Comparison of ENCODE assay signal across 22 mouse cellular contexts in the genomic region with DNA sequence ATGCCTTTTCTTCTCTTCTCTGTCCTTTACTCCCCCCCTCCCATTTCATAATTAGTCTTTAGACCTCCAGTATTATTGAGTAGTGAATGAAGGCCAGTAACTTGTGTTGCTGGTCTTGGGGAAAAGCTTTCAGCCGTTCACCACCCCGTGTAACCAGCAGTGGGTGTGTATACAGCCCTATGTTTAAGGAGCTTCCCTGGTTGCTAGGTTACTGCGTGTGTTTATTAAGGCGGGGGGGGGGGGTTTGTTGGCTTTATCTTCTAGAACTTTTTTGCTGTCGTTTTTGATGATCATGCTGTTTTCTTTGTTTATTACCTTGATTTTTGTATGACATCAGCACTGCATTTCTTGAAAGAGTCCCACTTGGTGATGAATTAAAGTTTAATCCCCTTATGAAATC.
"Had no signal": no experiment of that assay in that cellular context is flagged by ENCODE, and none has a peak within 500 bp of the region (broad histone marks: within the 10 kb centered on the region; RNA-seq: fewer than 3 reads in every experiment).

No protein-coding gene starts in this region.

- H3K27me3 ChIP-seq: kidney, embryonic 15.5 days; limb, embryonic 12.5 days; limb, embryonic 15.5 days; liver, embryonic 12.5 days; liver, embryonic 15.5 days; lung, embryonic 15.5 days; megakaryocyte, embryonic 14.5 days; midbrain, embryonic 13.5 days; neural tube, embryonic 13.5 days had no signal

- H3K9ac ChIP-seq: kidney, embryonic 15.5 days; limb, embryonic 12.5 days; limb, embryonic 15.5 days; liver, embryonic 12.5 days; liver, embryonic 15.5 days; lung, embryonic 15.5 days; midbrain, embryonic 13.5 days; neural tube, embryonic 13.5 days had no signal

- ATAC-seq: liver, embryonic 12.5 days; midbrain, embryonic 13.5 days; midbrain, embryonic 16.5 days had no signal

- H3K4me2 ChIP-seq: kidney, embryonic 15.5 days; limb, embryonic 12.5 days; limb, embryonic 15.5 days; liver, embryonic 12.5 days; liver, embryonic 15.5 days; lung, embryonic 15.5 days; midbrain, embryonic 13.5 days; neural tube, embryonic 13.5 days had no signal

- H3K27ac ChIP-seq: left cerebral cortex, adult 2 months; limb, embryonic 12.5 days; limb, embryonic 15.5 days; liver, embryonic 12.5 days; liver, embryonic 15.5 days; lung, embryonic 15.5 days; midbrain, embryonic 10.5 days; midbrain, embryonic 13.5 days; neural tube, embryonic 13.5 days had no signal

- H3K9me3 ChIP-seq: kidney, embryonic 15.5 days; limb, embryonic 12.5 days; limb, embryonic 15.5 days; liver, embryonic 12.5 days; liver, embryonic 15.5 days; lung, embryonic 15.5 days; megakaryocyte, embryonic 14.5 days; midbrain, embryonic 10.5 days; midbrain, embryonic 13.5 days; neural tube, embryonic 13.5 days had no signal

- DNase-seq: kidney, postnatal 10 days; kidney, postnatal 36 days; layer of hippocampus, postnatal 36 days; left cerebral cortex, postnatal 4 days; lung, adult 18-20 months; lung, postnatal 10 days; lung, postnatal 36 days; retina, postnatal 1 day; thymus, postnatal 25 days had no signal

- H3K4me1 ChIP-seq: liver, embryonic 15.5 days had no signal

- H3K4me3 ChIP-seq: kidney, embryonic 15.5 days; left cerebral cortex, adult 2 months; limb, embryonic 12.5 days; limb, embryonic 15.5 days; liver, embryonic 12.5 days; liver, embryonic 15.5 days; lung, embryonic 15.5 days; megakaryocyte, embryonic 14.5 days; midbrain, embryonic 10.5 days; midbrain, embryonic 13.5 days; myocyte; neural tube, embryonic 13.5 days had no signal
